Mouse (Mus musculus) liver, adult 2 months (tissue): Measurements from ENCODE around the gene Mcrip1. TPM values are rescaled to one million over a fixed set of nuclear protein-coding genes. Genes with fewer than 3 reads are reported as not detected.

ENCODE experiments used
- DNase-seq: peaks from one replicate; pipeline ENCODE4 v3.0.0-alpha.2; 2011; ENCODE audit warnings: low read depth, low spot score; ENCODE audit errors: extremely low read depth
- H3K27ac ChIP-seq: fragments of 200-500 bp; replicated peaks from 2 replicates; pipeline ENCODE4 v1.5.1; 2012; ENCODE audit warnings: low read depth, mild to moderate bottlenecking, control low read depth, inconsistent platforms, low read length; ENCODE audit not compliant: insufficient read depth
- H3K27me3 ChIP-seq: fragments of 200-500 bp; 2 replicates; pipeline ENCODE4 v1.6.1; 2012; ENCODE audit warnings: mild to moderate bottlenecking, moderate library complexity, low read length, inconsistent platforms; ENCODE audit not compliant: control insufficient read depth, insufficient read depth
- H3K36me3 ChIP-seq: fragments of 200-500 bp; 2 replicates; pipeline ENCODE4 v1.6.1; 2012; ENCODE audit warnings: low read length, inconsistent platforms; ENCODE audit not compliant: control insufficient read depth, insufficient read depth
- H3K4me1 ChIP-seq: fragments of 200-500 bp; 2 replicates; pipeline ENCODE4 v1.6.1; 2011; ENCODE audit warnings: low read length; ENCODE audit not compliant: control insufficient read depth, insufficient read depth
- H3K4me3 ChIP-seq: fragments of 200-500 bp; 2 replicates; pipeline ENCODE4 v1.5.1; 2011; ENCODE audit warnings: low read depth, mild to moderate bottlenecking, control low read depth, low read length, moderate library complexity; ENCODE audit not compliant: insufficient read depth
- H3K79me2 ChIP-seq: fragments of 200-500 bp; 2 replicates; pipeline ENCODE4 v1.6.1; 2012; ENCODE audit warnings: inconsistent platforms, mild to moderate bottlenecking, low read length, moderate library complexity; ENCODE audit not compliant: control insufficient read depth, insufficient read depth
- H3K9ac ChIP-seq: fragments of 200-500 bp; 2 replicates; pipeline ENCODE4 v1.6.1; 2012; ENCODE audit warnings: low read depth, mild to moderate bottlenecking, control low read depth, inconsistent platforms, low read length
- CTCF ChIP-seq: fragments of 200-500 bp; IDR thresholded peaks from 2 replicates; pipeline ENCODE4 v1.5.1; 2011; ENCODE audit warnings: low read depth, low read length, control low read depth
- POLR2A ChIP-seq: fragments of 200-500 bp; IDR thresholded peaks from 2 replicates; pipeline ENCODE4 v1.6.1; 2011; ENCODE audit warnings: low read length, control low read depth; ENCODE audit not compliant: insufficient read depth; ENCODE audit errors: extremely low read depth
- WGBS: fragments of 180-500 bp; shearing (Covaris S2); methylation state at CpG from one replicate; pipeline ENCODE4 v1.1.7; 2018; 5-methylcytosine and 5-hydroxymethylcytosine counted together
- polyA plus RNA-seq: library from polyadenylated mRNA; depleted of rRNA; stranded (reverse); fragments of >200 nt; gene quantifications from 2 replicates; pipeline ENCODE4 v1.2.3, GENCODE M21; 2012
- total RNA-seq: library from RNA; depleted of rRNA; stranded (reverse); fragments of >200 nt; gene quantifications from 2 replicates; pipeline ENCODE4 v1.2.3, GENCODE M21; 2014

Gene Mcrip1
- total and polyA plus RNA-seq, 2 experiments = 11.7 to 44.4 TPM

DNA sequence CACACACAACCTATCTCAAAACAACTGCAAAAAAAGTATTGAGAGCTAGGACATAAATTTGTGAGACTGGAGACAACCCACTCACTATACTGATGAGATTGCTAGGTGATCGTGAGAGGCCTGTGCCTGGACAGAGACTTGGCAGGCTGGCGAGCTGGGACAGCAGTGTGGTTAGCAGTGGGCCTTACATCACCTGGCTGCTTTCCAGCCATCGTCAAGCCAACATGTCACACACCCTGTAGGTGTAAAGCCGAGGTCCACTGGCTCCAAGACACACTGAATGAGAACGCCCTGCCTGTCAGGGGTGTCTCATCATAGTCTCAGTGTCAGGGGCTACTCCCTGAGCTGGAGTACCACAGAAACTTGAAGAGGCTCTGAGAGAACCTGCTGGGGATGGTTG lies 3.2 kb upstream of the Mcrip1 start:
- H3K4me1 ChIP-seq = peaks cover 13% of the 10 kb centered on the region
- WGBS = 61% methylated on average over 5 of the region's 5 CpGs
- no peaks in the 10 kb centered on the region for H3K27me3 ChIP-seq
- no peak overlapping the region for H3K9ac ChIP-seq
- H3K36me3 ChIP-seq = no peaks in the 10 kb centered on the region
- TF ChIP-seq POLR2A (no peak), CTCF (no peak)
- DNase-seq = no peak
- no peak overlapping the region for H3K4me3 ChIP-seq
- H3K79me2 ChIP-seq = no peaks in the 10 kb centered on the region; the same call in 1 of the 2 replicates
- no peak overlapping the region for H3K27ac ChIP-seq

DNA sequence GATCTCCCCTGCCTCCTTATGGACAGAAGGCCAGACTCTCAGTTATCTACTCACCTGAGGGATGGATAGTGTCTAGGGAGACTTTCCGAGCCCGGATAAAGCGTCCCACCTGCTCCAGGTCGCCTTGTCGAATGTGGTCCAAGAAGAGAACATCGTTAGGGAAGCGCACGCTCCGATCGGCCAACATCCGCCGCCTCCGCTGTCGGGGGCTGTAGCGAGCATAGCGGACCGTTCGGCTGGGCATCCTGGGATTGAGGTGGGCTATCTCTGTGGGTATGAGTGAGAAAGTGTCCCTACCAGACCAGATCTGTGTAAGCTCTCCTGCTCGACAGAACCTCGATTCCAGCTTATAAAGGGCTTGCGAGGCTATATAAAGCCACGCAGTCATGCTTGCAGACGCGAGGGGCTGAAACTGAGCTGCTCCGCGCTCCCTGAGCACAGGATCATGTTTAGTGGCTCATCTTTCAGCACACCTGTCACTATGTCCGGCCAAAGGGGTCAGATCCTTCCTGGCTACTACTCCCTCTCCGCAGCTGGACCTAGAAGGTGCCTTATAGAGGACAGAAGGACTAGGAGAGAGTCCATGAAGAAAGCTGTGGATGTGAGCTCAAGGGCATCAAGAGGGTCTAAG lies 1.4 kb upstream of the Mcrip1 start, which contains the start of gene Ppp1r27:
Gene Ppp1r27 (minus strand): TSS at position 323 of the 631 bp plus-strand sequence.
- WGBS = 94% methylated on average over 28 of the region's 28 CpGs
- TF ChIP-seq CTCF = no peak
- TF ChIP-seq POLR2A = no peak
- Histone ChIP-seq H3K36me3 (no peaks in the 10 kb centered on the region), H3K79me2 (no peaks in the 10 kb centered on the region; the same call in 1 of the 2 replicates), H3K9ac (peak within 1 kb of the TSS; percentile 90), H3K27ac (peak within 1 kb of the TSS; percentile 81), H3K4me1 (peaks cover 16% of the 10 kb centered on the region), H3K4me3 (peak within 1 kb of the TSS; percentile 94), H3K27me3 (no peaks in the 10 kb centered on the region)
- no peak for DNase-seq

DNA sequence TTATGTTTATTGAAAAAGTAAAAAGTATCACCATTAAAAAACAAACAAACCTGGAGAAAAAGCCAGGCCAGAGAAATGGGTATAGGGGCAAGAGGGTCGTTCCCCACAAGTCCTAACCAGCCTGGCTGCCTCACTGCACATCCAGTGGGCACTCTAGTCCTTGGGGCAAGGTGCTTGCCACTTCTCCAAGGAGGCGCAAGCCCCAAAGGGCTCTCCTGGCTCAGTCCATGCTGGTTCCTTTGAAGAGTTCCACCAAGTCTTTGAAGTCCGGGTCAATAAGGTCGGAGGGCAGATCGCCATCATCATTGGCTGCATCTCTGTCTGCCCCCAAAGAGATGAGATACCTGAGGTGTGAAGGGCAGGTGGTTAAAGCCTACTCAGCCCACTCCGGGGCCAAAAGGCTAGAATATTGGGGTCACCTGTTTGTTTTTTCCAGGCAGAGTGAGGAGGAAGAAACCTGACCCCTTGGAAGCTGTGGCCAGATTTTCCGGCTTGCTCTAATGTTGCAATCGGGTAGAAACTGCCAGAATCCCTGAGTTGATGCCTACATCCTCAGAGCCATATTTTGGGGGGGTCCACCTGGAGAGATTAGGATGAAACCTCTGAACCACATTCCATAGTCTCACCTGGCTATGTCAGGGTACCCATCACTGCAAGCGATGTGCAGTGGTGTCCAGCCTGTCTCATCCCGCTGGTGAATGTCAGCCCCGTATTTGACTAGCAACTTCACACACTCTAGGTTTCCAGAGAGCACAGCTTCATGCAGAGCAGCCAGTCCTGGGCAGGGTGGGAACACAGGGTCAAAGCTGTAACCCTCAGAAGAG lies 671 bp upstream of the Mcrip1 start:
- WGBS = 36% methylated on average over 11 of the region's 11 CpGs
- no peak for DNase-seq
- no peaks in the 10 kb centered on the region for H3K27me3 ChIP-seq
- H3K27ac ChIP-seq = peak overlapping the region; percentile 81
- peak overlapping the region; percentile 94 for H3K4me3 ChIP-seq
- peak overlapping the region; percentile 90 for H3K9ac ChIP-seq
- peaks cover 15% of the 10 kb centered on the region for H3K4me1 ChIP-seq
- no peaks in the 10 kb centered on the region for H3K36me3 ChIP-seq
- H3K79me2 ChIP-seq = no peaks in the 10 kb centered on the region; the same call in 1 of the 2 replicates
- TF ChIP-seq POLR2A (no peak), CTCF (no peak)

DNA sequence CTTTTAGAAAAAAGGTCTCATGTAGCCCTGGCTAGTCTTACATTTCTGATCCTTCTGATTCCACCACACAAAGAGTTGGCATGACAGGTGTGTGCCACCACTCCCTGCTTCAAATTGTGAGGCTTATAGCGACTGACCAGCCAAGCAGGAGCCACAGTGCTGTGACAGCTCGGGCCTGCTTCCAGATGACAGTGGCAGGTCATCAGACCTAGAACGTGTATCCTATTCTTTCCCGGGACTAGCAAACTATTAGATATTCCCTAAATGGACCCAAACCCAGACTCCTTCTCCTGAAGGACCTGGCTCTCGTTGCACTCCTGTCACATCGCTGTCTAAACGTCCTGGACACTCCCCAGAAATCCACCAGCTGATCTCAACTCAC lies 750 bp downstream of the Mcrip1 start:
- WGBS = under 1% methylated on average over 7 of the region's 7 CpGs
- Histone ChIP-seq H3K9ac (peak overlapping the region; percentile 99), H3K27me3 (no peaks in the 10 kb centered on the region), H3K4me3 (peak overlapping the region; percentile 97), H3K36me3 (no peaks in the 10 kb centered on the region), H3K27ac (peak overlapping the region; percentile 98), H3K79me2 (no peaks in the 10 kb centered on the region; the same call in 1 of the 2 replicates), H3K4me1 (peaks cover 14% of the 10 kb centered on the region)
- no peak for TF ChIP-seq CTCF
- no peak for TF ChIP-seq POLR2A
- no peak for DNase-seq

DNA sequence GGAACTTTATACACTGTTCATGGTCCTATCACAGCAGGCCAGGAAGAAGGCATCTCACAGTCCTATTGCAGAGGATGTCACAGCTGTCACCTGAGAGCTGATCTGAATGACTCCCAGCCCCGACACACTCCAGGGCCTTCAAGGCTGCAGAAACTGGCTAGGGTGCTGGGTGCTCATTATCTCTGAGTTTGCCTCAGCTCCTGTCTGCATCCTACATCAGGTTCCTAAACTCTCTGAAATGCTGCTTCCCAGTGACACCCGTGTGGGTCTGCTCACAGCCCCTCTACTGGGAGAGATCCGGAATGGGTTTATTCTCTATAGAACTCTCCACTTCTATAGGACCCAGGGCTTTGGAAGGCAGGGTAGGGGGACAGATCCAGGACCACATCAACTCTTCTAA lies 1.3 kb downstream of the Mcrip1 start:
- no peak for DNase-seq
- H3K27ac ChIP-seq = no peak overlapping the region; the same call in 1 of the 2 replicates
- no peak for TF ChIP-seq CTCF
- no peak for TF ChIP-seq POLR2A
- H3K27me3 ChIP-seq = no peaks in the 10 kb centered on the region
- H3K4me1 ChIP-seq = peaks cover 14% of the 10 kb centered on the region
- H3K36me3 ChIP-seq = no peaks in the 10 kb centered on the region
- no peak overlapping the region; the same call in 1 of the 2 replicates for H3K9ac ChIP-seq
- 66% methylated on average over 3 of the region's 3 CpGs for WGBS
- H3K4me3 ChIP-seq = no peak overlapping the region
- no peaks in the 10 kb centered on the region; the same call in 1 of the 2 replicates for H3K79me2 ChIP-seq

DNA sequence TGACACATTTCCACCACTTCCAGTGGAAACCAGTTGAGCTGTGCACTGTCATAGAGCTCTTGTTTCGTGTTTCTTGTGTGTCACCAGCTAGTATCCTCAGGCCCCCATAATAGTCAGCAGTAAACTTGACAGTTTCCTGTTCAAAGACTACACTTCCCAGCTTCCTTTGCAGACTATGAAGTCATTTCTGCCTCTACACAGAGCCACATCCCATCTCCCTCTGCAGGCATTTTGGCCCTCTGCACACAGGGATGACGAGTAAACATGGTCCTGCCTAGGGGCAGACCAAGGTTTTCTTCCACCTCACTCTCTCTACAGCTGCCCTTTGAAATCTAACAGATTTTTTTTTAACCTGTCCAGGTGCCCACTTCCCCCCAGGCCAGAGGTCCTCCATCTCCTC lies 2.1 kb downstream of the Mcrip1 start:
- Histone ChIP-seq H3K4me3 (no peak overlapping the region), H3K4me1 (peaks cover 14% of the 10 kb centered on the region), H3K9ac (no peak overlapping the region), H3K79me2 (no peaks in the 10 kb centered on the region; the same call in 1 of the 2 replicates), H3K36me3 (no peaks in the 10 kb centered on the region), H3K27me3 (no peaks in the 10 kb centered on the region), H3K27ac (no peak overlapping the region)
- WGBS = 38% methylated on average over 2 of the region's 2 CpGs
- TF ChIP-seq POLR2A (no peak), CTCF (no peak; the same call in 1 of the 2 replicates)
- DNase-seq = no peak
